Mouse (Mus musculus) CD4-positive naive resting alpha-beta T cell, adult 76 days (primary cell): Measurements from ENCODE around the gene Slc25a12. TPM values are rescaled to one million over a fixed set of nuclear protein-coding genes. Genes with fewer than 3 reads are reported as not detected.

Source experiments
- total RNA-seq: library from RNA; stranded (reverse); gene quantifications from one replicate; pipeline ENCODE4 v1.2.4, GENCODE M21; 2023

Slc25a12 gene
- 63.6 TPM for total RNA-seq

GRCm38 (mm10) chr2:71367125-71367880 lies at the start of gene Slc25a12:
Slc25a12 (minus strand) TSS chr2:71367749.

DNA sequence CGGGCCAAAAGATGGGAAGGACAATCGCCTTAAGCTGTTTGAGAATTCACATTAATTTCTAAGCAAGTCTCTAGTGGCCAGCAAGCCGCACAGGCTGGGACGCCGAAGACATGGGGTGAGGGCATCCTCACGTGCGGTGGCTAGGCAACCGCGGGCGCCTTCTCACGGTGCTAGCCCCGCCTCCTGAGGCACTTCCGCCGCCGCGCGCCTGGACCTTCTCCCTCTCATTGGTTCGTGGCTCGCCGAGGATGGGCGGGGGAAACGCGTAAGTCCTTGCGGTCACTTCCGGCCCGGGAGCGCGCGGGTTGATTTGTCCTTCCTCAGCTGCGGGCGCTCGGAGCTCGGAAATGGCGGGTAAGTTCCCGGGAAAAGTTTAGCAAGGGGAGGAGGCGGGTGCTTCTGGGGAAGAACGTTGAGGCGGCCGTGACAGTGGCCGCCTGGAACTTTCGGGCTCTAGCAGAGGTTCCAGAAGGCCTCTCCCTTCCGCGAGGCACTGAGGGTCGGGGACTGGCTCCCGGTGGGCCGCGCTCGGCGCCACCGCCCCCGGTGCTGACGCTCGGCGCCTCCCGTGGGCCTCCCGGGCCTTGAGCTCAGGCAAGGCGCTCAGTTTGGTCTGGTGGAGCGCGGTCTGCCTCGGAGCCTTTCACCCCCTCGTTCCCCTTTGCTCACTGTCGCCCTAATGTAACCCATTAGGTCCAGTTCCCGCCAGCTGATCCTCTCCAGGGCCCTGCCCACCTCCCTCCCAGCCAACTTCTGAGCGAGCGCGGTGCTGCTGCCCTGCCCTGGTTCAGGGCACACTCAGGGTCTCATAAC lies 21.6 kb upstream of the Slc25a12 start, which contains the start of gene Hat1:
Hat1 (plus strand) TSS at position 8 of the 813 bp plus-strand sequence.

Other genes starting within 250 kb of the Slc25a12 start
- gene Cybrd1, start 249.8 kb downstream of the Slc25a12 start, total RNA-seq = 0.41 TPM
- gene Dync1i2, start 156.0 kb downstream of the Slc25a12 start, total RNA-seq = 52.2 TPM
- gene Hat1, start 21.2 kb upstream of the Slc25a12 start, total RNA-seq = 30.7 TPM
- 36.1 TPM for gene Metap1d, start 85.5 kb upstream of the Slc25a12 start, total RNA-seq
- gene Dlx1, start 160.4 kb upstream of the Slc25a12 start, total RNA-seq = not detected
- not detected for gene Dlx2, start 179.0 kb upstream of the Slc25a12 start, total RNA-seq